Mouse (Mus musculus) limb, embryonic 11.5 days (tissue): ENCODE measurements around the gene Mlx. TPM values are rescaled to one million over a fixed set of nuclear protein-coding genes. Genes with fewer than 3 reads are reported as not detected.

Experiments
- ATAC-seq: fragments of 200-750 bp; cut with Nextera tagmentation; 2 replicates; pipeline ENCODE4 v1.8.0; 2017; ENCODE audit warnings: low read depth; ENCODE audit not compliant: insufficient number of reproducible peaks, low FRiP score, low TSS enrichment
- DNase-seq: peaks from one replicate; pipeline ENCODE4 v3.0.0-alpha.2; 2015; ENCODE audit warnings: low spot score
- H3K27ac ChIP-seq: fragments of 300-500 bp; sonication (generic); replicated peaks from 2 replicates; pipeline ENCODE4 v1.5.1; 2014; ENCODE audit warnings: low read depth, mild to moderate bottlenecking, low read length
- H3K27me3 ChIP-seq: fragments of 300-500 bp; sonication (generic); 2 replicates; pipeline ENCODE4 v1.6.1; 2014; ENCODE audit warnings: mild to moderate bottlenecking, low read length, mixed read lengths; ENCODE audit not compliant: control insufficient read depth, insufficient read depth
- H3K36me3 ChIP-seq: fragments of 300-500 bp; sonication (generic); 2 replicates; pipeline ENCODE4 v1.6.1; 2014; ENCODE audit warnings: mild to moderate bottlenecking, low read length, moderate library complexity, mixed read lengths; ENCODE audit not compliant: control insufficient read depth, insufficient read depth
- H3K4me1 ChIP-seq: fragments of 300-500 bp; sonication (generic); 2 replicates; pipeline ENCODE4 v1.6.1; 2014; ENCODE audit warnings: low read length, mixed read lengths; ENCODE audit not compliant: control insufficient read depth, insufficient read depth
- H3K4me2 ChIP-seq: fragments of 300-500 bp; sonication (generic); 2 replicates; pipeline ENCODE4 v1.6.1; 2014; ENCODE audit warnings: low read depth, mild to moderate bottlenecking, moderate library complexity; ENCODE audit not compliant: severe bottlenecking
- H3K4me3 ChIP-seq: fragments of 300-500 bp; sonication (generic); 2 replicates; pipeline ENCODE4 v1.5.1; 2014; ENCODE audit warnings: low read depth, low read length
- H3K9ac ChIP-seq: fragments of 300-500 bp; sonication (generic); 2 replicates; pipeline ENCODE4 v1.6.1; 2014; ENCODE audit warnings: mild to moderate bottlenecking, low read length
- H3K9me3 ChIP-seq: fragments of 300-500 bp; sonication (generic); 2 replicates; pipeline ENCODE4 v1.6.1; 2016; ENCODE audit warnings: low read length; ENCODE audit not compliant: control insufficient read depth
- WGBS: fragments of 180-500 bp; shearing (Covaris S2); extraction: QIAGEN DNeasy Blood & Tissue Kit; methylation state at CpG from one replicate; pipeline ENCODE4 v1.1.7; 2014; 5-methylcytosine and 5-hydroxymethylcytosine counted together
- polyA plus RNA-seq: library from polyadenylated mRNA; unstranded; fragments of >200 nt; fragmentation: Nextera tagmentation; extraction: Ambion mirVana; gene quantifications from 2 replicates; pipeline ENCODE4 v1.2.1, GENCODE M21; 2014

Gene Mlx
- polyA plus RNA-seq, 1 experiment from 2014 or later, result 48.9 TPM

GRCm38 (mm10) chr11:101095314-101096024, 8.4 kb downstream of the Mlx start, which contains the start of gene Psmc3ip:
Psmc3ip (minus strand) TSS chr11:101095436.
- Histone ChIP-seq H3K36me3 (peaks cover 30% of the 10 kb centered on the region), H3K27me3 (no peaks in the 10 kb centered on the region), H3K4me2 (peak within 1 kb of the TSS; percentile 78), H3K9ac (peak within 1 kb of the TSS; percentile 82), H3K4me3 (peak within 1 kb of the TSS; percentile 73), H3K4me1 (no peaks in the 10 kb centered on the region; the same call in 1 of the 2 replicates), H3K27ac (0 out of 2 replicates have a peak within 1 kb of the TSS, but pooled peaks have one; percentile 56), H3K9me3 (no peaks in the 10 kb centered on the region)
- WGBS, result under 1% methylated on average over 43 of the region's 43 CpGs
- ATAC-seq (peak; percentile 91), DNase-seq (peak; percentile 97)

- Histone ChIP-seq H3K36me3 (peaks cover 28% of the 10 kb centered on the region), H3K9me3 (no peaks in the 10 kb centered on the region), H3K27ac (no peak overlapping the region), H3K4me1 (no peaks in the 10 kb centered on the region; the same call in 1 of the 2 replicates), H3K4me2 (no peak overlapping the region), H3K9ac (no peak overlapping the region), H3K4me3 (no peak overlapping the region), H3K27me3 (no peaks in the 10 kb centered on the region)
- ATAC-seq (no peak), DNase-seq (no peak)
- 90% methylated on average over 8 of the region's 8 CpGs for WGBS
Observed at GRCm38 (mm10) chr11:101098231-101098630, 11.2 kb downstream of the Mlx start.

- H3K4me3 ChIP-seq, result no peak overlapping the region
- ATAC-seq (no peak), DNase-seq (no peak)
- 85% methylated on average over 5 of the region's 5 CpGs for WGBS
- H3K36me3 ChIP-seq, result peaks cover 20% of the 10 kb centered on the region
- no peak overlapping the region for H3K27ac ChIP-seq
- no peak overlapping the region for H3K4me2 ChIP-seq
- H3K4me1 ChIP-seq, result no peaks in the 10 kb centered on the region
- H3K9ac ChIP-seq, result no peak overlapping the region
- no peaks in the 10 kb centered on the region for H3K9me3 ChIP-seq
- no peaks in the 10 kb centered on the region for H3K27me3 ChIP-seq
Observed at GRCm38 (mm10) chr11:101103011-101103410, 15.9 kb downstream of the Mlx start.

GRCm38 (mm10) chr11:101109351-101109750, 22.3 kb downstream of the Mlx start:
- Histone ChIP-seq H3K4me3 (no peak overlapping the region), H3K27me3 (no peaks in the 10 kb centered on the region), H3K27ac (no peak overlapping the region), H3K9ac (no peak overlapping the region), H3K4me1 (no peaks in the 10 kb centered on the region), H3K9me3 (no peaks in the 10 kb centered on the region), H3K4me2 (no peak overlapping the region), H3K36me3 (peaks cover 2% of the 10 kb centered on the region; the same call in 1 of the 2 replicates)
- DNase-seq, result no peak
- 86% methylated on average over 4 of the region's 4 CpGs for WGBS
- no peak for ATAC-seq

- no peak overlapping the region for H3K9ac ChIP-seq
- WGBS, result 53% methylated on average over 5 of the region's 5 CpGs
- H3K4me1 ChIP-seq, result no peaks in the 10 kb centered on the region
- no peaks in the 10 kb centered on the region for H3K9me3 ChIP-seq
- H3K4me3 ChIP-seq, result no peak overlapping the region
- DNase-seq, result no peak
- no peak overlapping the region for H3K4me2 ChIP-seq
- no peaks in the 10 kb centered on the region for H3K27me3 ChIP-seq
- ATAC-seq, result no peak
- no peak overlapping the region for H3K27ac ChIP-seq
- H3K36me3 ChIP-seq, result peaks cover 2% of the 10 kb centered on the region; the same call in 1 of the 2 replicates
Observed at GRCm38 (mm10) chr11:101110708-101111107, 23.6 kb downstream of the Mlx start.

- Histone ChIP-seq H3K4me2 (no peak overlapping the region), H3K4me1 (no peaks in the 10 kb centered on the region), H3K4me3 (no peak overlapping the region), H3K9me3 (no peaks in the 10 kb centered on the region), H3K9ac (no peak overlapping the region), H3K36me3 (peaks cover 2% of the 10 kb centered on the region; the same call in 1 of the 2 replicates), H3K27ac (no peak overlapping the region), H3K27me3 (no peaks in the 10 kb centered on the region)
- WGBS, result 91% methylated on average over 4 of the region's 4 CpGs
- DNase-seq, result no peak
- no peak for ATAC-seq
Observed at GRCm38 (mm10) chr11:101111178-101111577, 24.1 kb downstream of the Mlx start.

- no peak overlapping the region for H3K27ac ChIP-seq
- H3K4me3 ChIP-seq, result no peak overlapping the region
- peaks cover 2% of the 10 kb centered on the region; the same call in 1 of the 2 replicates for H3K36me3 ChIP-seq
- no peaks in the 10 kb centered on the region for H3K27me3 ChIP-seq
- H3K4me1 ChIP-seq, result no peaks in the 10 kb centered on the region
- WGBS, result 88% methylated on average over 3 of the region's 3 CpGs
- no peak overlapping the region for H3K4me2 ChIP-seq
- ATAC-seq, result no peak
- H3K9ac ChIP-seq, result no peak overlapping the region
- H3K9me3 ChIP-seq, result no peaks in the 10 kb centered on the region
- no peak for DNase-seq
Observed at GRCm38 (mm10) chr11:101112186-101112585, 25.1 kb downstream of the Mlx start.

- 72% methylated on average over 2 of the region's 2 CpGs for WGBS
- Histone ChIP-seq H3K4me2 (no peak overlapping the region), H3K9ac (no peak overlapping the region), H3K36me3 (peaks cover 2% of the 10 kb centered on the region; the same call in 1 of the 2 replicates), H3K4me3 (no peak overlapping the region), H3K27ac (no peak overlapping the region), H3K4me1 (peaks cover 9% of the 10 kb centered on the region), H3K27me3 (no peaks in the 10 kb centered on the region), H3K9me3 (no peaks in the 10 kb centered on the region)
- DNase-seq, result no peak
- no peak for ATAC-seq
Observed at GRCm38 (mm10) chr11:101115564-101115963, 28.5 kb downstream of the Mlx start.
